In genomic region chr16:12204423-12204822, GRCm38 (mm10) we compare ENCODE assay signal across 18 mouse cellular contexts.
A peak's percentile ranks its signal among the peaks of the same experiment; 100 is the strongest.
DNase-seq lines count a peak whose midpoint lies in the region; ATAC-seq and TF ChIP-seq lines count a peak whose summit lies in the region.
"Had no signal": no experiment of that assay in that cellular context is flagged by ENCODE, and none has a peak within 500 bp of the region (broad histone marks: within the 10 kb centered on the region; RNA-seq: fewer than 3 reads in every experiment).

No protein-coding gene starts in this region.

- no peak overlapping the region for H3K4me2 ChIP-seq in liver, embryonic 15.5 days
- no peak overlapping the region for H3K4me2 ChIP-seq in liver, embryonic 12.5 days
- H3K4me2 ChIP-seq in liver, postnatal 0 days (ENCODE audit: low read depth, low read length) = no peak overlapping the region
- H3K4me2 ChIP-seq in liver, embryonic 11.5 days = no peak overlapping the region
- H3K4me2 ChIP-seq: embryonic facial prominence, embryonic 12.5 days; forebrain, embryonic 13.5 days; forebrain, embryonic 15.5 days had no signal

- ATAC-seq in liver, embryonic 15.5 days (ENCODE audit: insufficient read depth) = peak; percentile 47; the same call in 1 of the 2 replicates
- ATAC-seq in liver, embryonic 12.5 days = no peak
- ATAC-seq in liver, postnatal 0 days = peak; percentile 97
- no peak for ATAC-seq in liver, embryonic 11.5 days (replicated peaks; ENCODE audit: low FRiP score)
- ATAC-seq: forebrain, embryonic 13.5 days; forebrain, embryonic 15.5 days; forebrain, postnatal 0 days had no signal

- TF ChIP-seq CTCF in liver, postnatal 0 days (IDR thresholded peaks at IDR 0.05; ENCODE audit: low read depth) = no peak

- H3K4me1 ChIP-seq in liver, embryonic 15.5 days (replicated peaks) = no peaks in the 10 kb centered on the region
- 0 out of 2 replicates have a peak, but pooled peaks cover 4% of the 10 kb centered on the region for H3K4me1 ChIP-seq in liver, embryonic 12.5 days
- peaks cover 13% of the 10 kb centered on the region for H3K4me1 ChIP-seq in liver, postnatal 0 days (ENCODE audit: insufficient read depth)
- no peaks in the 10 kb centered on the region for H3K4me1 ChIP-seq in liver, embryonic 11.5 days (replicated peaks; ENCODE audit: control insufficient read depth, insufficient read depth, low read length)
- H3K4me1 ChIP-seq: embryonic facial prominence, embryonic 10.5 days; embryonic facial prominence, embryonic 12.5 days; forebrain, embryonic 13.5 days; forebrain, embryonic 15.5 days had no signal

- no peak overlapping the region for H3K4me3 ChIP-seq in liver, embryonic 15.5 days (replicated peaks)
- H3K4me3 ChIP-seq in liver, embryonic 12.5 days = no peak overlapping the region
- H3K4me3 ChIP-seq in liver, postnatal 0 days (ENCODE audit: low read depth, low read length) = no peak overlapping the region
- H3K4me3 ChIP-seq in liver, embryonic 11.5 days (ENCODE audit: low read depth, low read length) = no peak overlapping the region
- H3K4me3 ChIP-seq: embryonic facial prominence, embryonic 10.5 days; embryonic facial prominence, embryonic 12.5 days; forebrain, embryonic 13.5 days; forebrain, embryonic 15.5 days had no signal

- no peak overlapping the region for H3K9ac ChIP-seq in liver, embryonic 15.5 days
- no peak overlapping the region for H3K9ac ChIP-seq in liver, embryonic 12.5 days
- H3K9ac ChIP-seq in liver, postnatal 0 days (replicated peaks) = no peak overlapping the region
- H3K9ac ChIP-seq in liver, embryonic 11.5 days (ENCODE audit: low read depth, low read length) = no peak overlapping the region
- H3K9ac ChIP-seq: embryonic facial prominence, embryonic 12.5 days; forebrain, embryonic 13.5 days; forebrain, embryonic 15.5 days; forebrain, postnatal 0 days had no signal

- no peaks in the 10 kb centered on the region for H3K27me3 ChIP-seq in liver, embryonic 15.5 days
- H3K27me3 ChIP-seq in liver, embryonic 12.5 days (replicated peaks) = no peaks in the 10 kb centered on the region
- no peaks in the 10 kb centered on the region for H3K27me3 ChIP-seq in liver, postnatal 0 days (ENCODE audit: insufficient read depth, low read length)
- no peaks in the 10 kb centered on the region for H3K27me3 ChIP-seq in liver, embryonic 11.5 days (replicated peaks; ENCODE audit: control insufficient read depth, insufficient read depth, low read length)
- H3K27me3 ChIP-seq: embryonic facial prominence, embryonic 12.5 days; forebrain, embryonic 13.5 days; forebrain, embryonic 15.5 days had no signal

- no peak for TF ChIP-seq EP300 in liver, postnatal 0 days (IDR thresholded peaks at IDR 0.05; ENCODE audit: low read depth)

- WGBS in liver, embryonic 15.5 days (ENCODE audit: insufficient replicate concordance) = 52% methylated on average over 2 of the region's 2 CpGs
- 65% methylated on average over 2 of the region's 2 CpGs for WGBS in liver, embryonic 12.5 days (ENCODE audit: insufficient replicate concordance)
- 73% methylated on average over 2 of the region's 2 CpGs for WGBS in liver, postnatal 0 days (ENCODE audit: insufficient replicate concordance)
- 80% methylated on average over 2 of the region's 2 CpGs for WGBS in liver, embryonic 11.5 days

- H3K27ac ChIP-seq in liver, embryonic 15.5 days (replicated peaks) = no peak overlapping the region
- no peak overlapping the region for H3K27ac ChIP-seq in liver, embryonic 12.5 days
- no peak overlapping the region for H3K27ac ChIP-seq in liver, postnatal 0 days (ENCODE audit: low read depth)
- H3K27ac ChIP-seq in liver, embryonic 11.5 days (ENCODE audit: low read depth, low read length) = no peak overlapping the region
- H3K27ac ChIP-seq: embryonic facial prominence, embryonic 10.5 days; embryonic facial prominence, embryonic 12.5 days; forebrain, embryonic 13.5 days; forebrain, embryonic 15.5 days had no signal

- H3K36me3 ChIP-seq in liver, embryonic 15.5 days (replicated peaks) = no peaks in the 10 kb centered on the region
- H3K36me3 ChIP-seq in liver, embryonic 12.5 days = no peaks in the 10 kb centered on the region
- H3K36me3 ChIP-seq in liver, postnatal 0 days (replicated peaks; ENCODE audit: insufficient read depth, low read length) = no peaks in the 10 kb centered on the region
- no peaks in the 10 kb centered on the region for H3K36me3 ChIP-seq in liver, embryonic 11.5 days (ENCODE audit: control insufficient read depth, insufficient read depth, low read length)
- H3K36me3 ChIP-seq: embryonic facial prominence, embryonic 10.5 days; embryonic facial prominence, embryonic 12.5 days; forebrain, embryonic 15.5 days had no signal

- H3K9me3 ChIP-seq in liver, embryonic 15.5 days (replicated peaks) = no peaks in the 10 kb centered on the region
- H3K9me3 ChIP-seq in liver, embryonic 12.5 days (replicated peaks) = no peaks in the 10 kb centered on the region
- no peaks in the 10 kb centered on the region for H3K9me3 ChIP-seq in liver, postnatal 0 days (ENCODE audit: low read length)
- H3K9me3 ChIP-seq in liver, embryonic 11.5 days (ENCODE audit: control insufficient read depth, low read length) = no peaks in the 10 kb centered on the region
- H3K9me3 ChIP-seq: embryonic facial prominence, embryonic 10.5 days; embryonic facial prominence, embryonic 12.5 days; forebrain, embryonic 13.5 days; forebrain, embryonic 15.5 days had no signal

- no peak for DNase-seq in liver, postnatal 0 days
- DNase-seq in liver, embryonic 11.5 days (ENCODE audit: low spot score) = no peak
- DNase-seq in adrenal gland, adult 18-20 months (ENCODE audit: low spot score in 2 of 2) = no peak
- DNase-seq: adrenal gland, adult 8-10 months; adrenal gland, postnatal 14 days; adrenal gland, postnatal 36 days; cerebellum, adult 11-12 months; cerebellum, adult 2 months; cerebellum, adult 9-10 months; cerebellum, postnatal 10 days; cerebellum, postnatal 25 days; forebrain, postnatal 0 days had no signal

Comparison
In these comparisons a context has a peak if more than half of its experiments do, and no peak if none do; other contexts are left out.
1. ATAC-seq: peak in liver, embryonic 15.5 days (single experiment) and liver, postnatal 0 days (single experiment); none in liver, embryonic 12.5 days (single experiment) and liver, embryonic 11.5 days (single experiment).